Mouse (Mus musculus): ENCODE measurements around the gene Whrn. TPM values are rescaled to one million over a fixed set of nuclear protein-coding genes. Genes with fewer than 3 reads are reported as not detected.

The Whrn gene
- polyA plus RNA-seq, 2 experiments: 6.6 to 34.3 TPM

GRCm38 (mm10) chr4:63405683-63406082 is 90.1 kb downstream of the Whrn start:
- ATAC-seq (ENCODE audit: low FRiP score, low read depth): no peak
- Histone ChIP-seq H3K9me3 (ENCODE audit: control insufficient read depth, low read length) (no peaks in the 10 kb centered on the region), H3K4me2 (replicated peaks; ENCODE audit: low read depth, low read length, severe bottlenecking) (no peak overlapping the region), H3K4me3 (replicated peaks; ENCODE audit: low read length) (no peak overlapping the region), H3K27me3 (ENCODE audit: control insufficient read depth, insufficient read depth, low read length) (no peaks in the 10 kb centered on the region), H3K27ac (replicated peaks; ENCODE audit: low read depth, low read length) (no peak overlapping the region), H3K36me3 (ENCODE audit: control insufficient read depth, insufficient read depth, low read length) (no peaks in the 10 kb centered on the region), H3K9ac (ENCODE audit: low read depth, low read length, severe bottlenecking) (no peak overlapping the region), H3K4me1 (ENCODE audit: control insufficient read depth, insufficient read depth, low read length) (peaks cover 54% of the 10 kb centered on the region)
- no peak for DNase-seq (ENCODE audit: low spot score)
- 61% methylated on average over 4 of the region's 4 CpGs for WGBS
- TF ChIP-seq POLR2A (IDR thresholded peaks at IDR 0.05; ENCODE audit: borderline replicate concordance, extremely low read depth, insufficient read depth, insufficient read length): no peak

- Histone ChIP-seq H3K4me3 (replicated peaks; ENCODE audit: low read length) (no peak overlapping the region), H3K9ac (ENCODE audit: low read depth, low read length, severe bottlenecking) (no peak overlapping the region), H3K36me3 (ENCODE audit: control insufficient read depth, insufficient read depth, low read length) (no peaks in the 10 kb centered on the region), H3K27ac (replicated peaks; ENCODE audit: low read depth, low read length) (no peak overlapping the region), H3K9me3 (ENCODE audit: control insufficient read depth, low read length) (no peaks in the 10 kb centered on the region), H3K27me3 (ENCODE audit: control insufficient read depth, insufficient read depth, low read length) (no peaks in the 10 kb centered on the region), H3K4me1 (ENCODE audit: control insufficient read depth, insufficient read depth, low read length) (peaks cover 54% of the 10 kb centered on the region), H3K4me2 (replicated peaks; ENCODE audit: low read depth, low read length, severe bottlenecking) (no peak overlapping the region)
- no peak for ATAC-seq (ENCODE audit: low FRiP score, low read depth)
- 22% methylated on average over 7 of the region's 7 CpGs for WGBS
- no peak for TF ChIP-seq POLR2A (IDR thresholded peaks at IDR 0.05; ENCODE audit: borderline replicate concordance, extremely low read depth, insufficient read depth, insufficient read length)
- DNase-seq (ENCODE audit: low spot score): no peak
These were observed 90.7 kb downstream of the Whrn start for GRCm38 (mm10) chr4:63405051-63405450.

- ATAC-seq (ENCODE audit: low FRiP score, low read depth) (no peak), DNase-seq (ENCODE audit: low spot score) (no peak)
- no peak for TF ChIP-seq POLR2A (IDR thresholded peaks at IDR 0.05; ENCODE audit: borderline replicate concordance, extremely low read depth, insufficient read depth, insufficient read length)
- no peaks in the 10 kb centered on the region for H3K9me3 ChIP-seq (ENCODE audit: control insufficient read depth, low read length)
- WGBS: 69% methylated on average over 7 of the region's 7 CpGs
- H3K4me3 ChIP-seq (replicated peaks; ENCODE audit: low read length): no peak overlapping the region
- H3K4me1 ChIP-seq (ENCODE audit: control insufficient read depth, insufficient read depth, low read length): peaks cover 56% of the 10 kb centered on the region
- H3K27me3 ChIP-seq (ENCODE audit: control insufficient read depth, insufficient read depth, low read length): no peaks in the 10 kb centered on the region
- no peaks in the 10 kb centered on the region for H3K36me3 ChIP-seq (ENCODE audit: control insufficient read depth, insufficient read depth, low read length)
- H3K9ac ChIP-seq (ENCODE audit: low read depth, low read length, severe bottlenecking): no peak overlapping the region; the same call in 1 of the 2 replicates
- H3K27ac ChIP-seq (replicated peaks; ENCODE audit: low read depth, low read length): peak overlapping the region; percentile 89; the same call in 1 of the 2 replicates
- H3K4me2 ChIP-seq (replicated peaks; ENCODE audit: low read depth, low read length, severe bottlenecking): no peak overlapping the region
These were observed 91.6 kb downstream of the Whrn start for GRCm38 (mm10) chr4:63404205-63404604.

- Histone ChIP-seq H3K9me3 (ENCODE audit: control insufficient read depth, low read length) (no peaks in the 10 kb centered on the region), H3K4me1 (ENCODE audit: control insufficient read depth, insufficient read depth, low read length) (peaks cover 54% of the 10 kb centered on the region), H3K4me2 (replicated peaks; ENCODE audit: low read depth, low read length, severe bottlenecking) (peak within 1 kb of the TSS; percentile 51), H3K27me3 (ENCODE audit: control insufficient read depth, insufficient read depth, low read length) (no peaks in the 10 kb centered on the region), H3K36me3 (ENCODE audit: control insufficient read depth, insufficient read depth, low read length) (no peaks in the 10 kb centered on the region), H3K27ac (replicated peaks; ENCODE audit: low read depth, low read length) (peak within 1 kb of the TSS; percentile 89), H3K9ac (ENCODE audit: low read depth, low read length, severe bottlenecking) (peak within 1 kb of the TSS; percentile 48), H3K4me3 (replicated peaks; ENCODE audit: low read length) (peak within 1 kb of the TSS; percentile 32)
- peak; percentile 81; the same call in 1 of the 2 replicates for TF ChIP-seq POLR2A (IDR thresholded peaks at IDR 0.05; ENCODE audit: borderline replicate concordance, extremely low read depth, insufficient read depth, insufficient read length)
- ATAC-seq (ENCODE audit: low FRiP score, low read depth): peak; percentile 91
- 7% methylated on average over 15 of the region's 17 CpGs for WGBS
- peak; percentile 92 for DNase-seq (ENCODE audit: low spot score)
These were observed 92.5 kb downstream of the Whrn start, which contains the start of gene Akna for GRCm38 (mm10) chr4:63403040-63403959. TSS of gene Akna (minus strand) at chr4:63403354.

GRCm38 (mm10) chr4:63402558-63402957 is 93.2 kb downstream of the Whrn start:
- no peak for TF ChIP-seq POLR2A (IDR thresholded peaks at IDR 0.05; ENCODE audit: borderline replicate concordance, extremely low read depth, insufficient read depth, insufficient read length)
- no peaks in the 10 kb centered on the region for H3K9me3 ChIP-seq (ENCODE audit: control insufficient read depth, low read length)
- peak overlapping the region; percentile 89 for H3K27ac ChIP-seq (replicated peaks; ENCODE audit: low read depth, low read length)
- ATAC-seq (ENCODE audit: low FRiP score, low read depth) (no peak), DNase-seq (ENCODE audit: low spot score) (no peak)
- H3K4me3 ChIP-seq (replicated peaks; ENCODE audit: low read length): peak overlapping the region; percentile 32
- peaks cover 2% of the 10 kb centered on the region for H3K36me3 ChIP-seq (ENCODE audit: control insufficient read depth, insufficient read depth, low read length)
- peak overlapping the region; percentile 48 for H3K9ac ChIP-seq (ENCODE audit: low read depth, low read length, severe bottlenecking)
- H3K4me2 ChIP-seq (replicated peaks; ENCODE audit: low read depth, low read length, severe bottlenecking): peak overlapping the region; percentile 51
- WGBS: 41% methylated on average over 6 of the region's 6 CpGs
- no peaks in the 10 kb centered on the region for H3K27me3 ChIP-seq (ENCODE audit: control insufficient read depth, insufficient read depth, low read length)
- H3K4me1 ChIP-seq (ENCODE audit: control insufficient read depth, insufficient read depth, low read length): peaks cover 50% of the 10 kb centered on the region
